Mouse (Mus musculus) midbrain, embryonic 10.5 days (tissue): ENCODE results near the gene Washc4. TPM values are rescaled to one million over a fixed set of nuclear protein-coding genes. Genes with fewer than 3 reads are reported as not detected.

Experiments
- polyA plus RNA-seq: library from polyadenylated mRNA; unstranded; fragments of >200 nt; fragmentation: Nextera tagmentation; extraction: Ambion mirVana; gene quantifications from 2 replicates; pipeline ENCODE4 v1.2.1, GENCODE M21; 2016

The Washc4 gene
- polyA plus RNA-seq, 1 experiment from 2014 or later = 38.5 TPM

Other genes with a start within 250 kb of the Washc4 start
- 0.36 and 0.70 TPM in 2 replicates for gene Slc41a2, start 205.9 kb upstream of the Washc4 start, polyA plus RNA-seq
- gene D10Wsu102e, start 183.5 kb upstream of the Washc4 start, polyA plus RNA-seq = 1.1 and 1.2 TPM in 2 replicates
- 2.0 and 5.0 TPM in 2 replicates for gene Aldh1l2, start 9.6 kb upstream of the Washc4 start, polyA plus RNA-seq
- 30.8 and 37.0 TPM in 2 replicates for gene Appl2, start 105.0 kb downstream of the Washc4 start, polyA plus RNA-seq
- gene 1500009L16Rik, start 179.1 kb downstream of the Washc4 start, polyA plus RNA-seq = 44.2 and 49.4 TPM in 2 replicates